Mouse (Mus musculus) heart, postnatal 4 days (tissue): ENCODE results near the gene Samt3. TPM values are rescaled to one million over a fixed set of nuclear protein-coding genes. Genes with fewer than 3 reads are reported as not detected.

Experiments used
- DNase-seq: peaks from one replicate; pipeline ENCODE4 v3.0.0; 2021
- total RNA-seq, 2 experiments: library from RNA; stranded (reverse); gene quantifications; 2 replicates each; pipeline ENCODE4 v1.2.3; 2021

Gene Samt3
- not detected for total RNA-seq

GRCm38 (mm10) chrX:86043899-86044298, at the start of gene Samt3:
Samt3 (plus strand) TSS chrX:86044199.
- DNase-seq = no peak

- no peak for DNase-seq
Observed at GRCm38 (mm10) chrX:86016591-86016990, 27.4 kb upstream of the Samt3 start.

- no peak for DNase-seq
Observed at GRCm38 (mm10) chrX:86088672-86089071, 44.7 kb downstream of the Samt3 start.

Other genes starting within 250 kb of the Samt3 start
- gene 5430427O19Rik, start 173.8 kb upstream of the Samt3 start, total RNA-seq = under 1 TPM in 1 of 2 experiments, not detected in 1; 0.07 TPM
- gene Nr0b1, start 147.6 kb downstream of the Samt3 start, total RNA-seq = not detected